Mouse (Mus musculus): ENCODE measurements around the gene Atf6.

Gene Atf6

DNA sequence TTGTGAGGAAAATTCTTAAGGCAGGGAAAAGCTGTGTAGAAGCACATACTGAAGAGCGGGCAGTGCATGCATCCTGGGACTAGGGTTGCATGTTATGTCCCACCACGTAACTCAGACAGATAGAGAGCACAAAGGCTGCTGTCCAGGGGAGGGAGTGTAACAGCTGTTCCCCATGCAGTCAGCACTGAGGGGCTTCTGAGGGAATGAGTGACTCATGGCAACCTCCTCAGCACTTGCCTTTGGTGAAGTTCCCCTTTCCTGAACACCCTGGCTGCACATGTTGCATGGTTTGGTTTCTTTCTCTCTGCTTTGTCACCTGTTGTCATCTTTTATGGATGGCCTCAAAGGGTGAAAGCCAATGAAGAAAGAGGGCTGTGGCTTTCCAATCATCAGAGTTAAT lies 165.3 kb downstream of the Atf6 start:
- DNase-seq, result no peak

DNA sequence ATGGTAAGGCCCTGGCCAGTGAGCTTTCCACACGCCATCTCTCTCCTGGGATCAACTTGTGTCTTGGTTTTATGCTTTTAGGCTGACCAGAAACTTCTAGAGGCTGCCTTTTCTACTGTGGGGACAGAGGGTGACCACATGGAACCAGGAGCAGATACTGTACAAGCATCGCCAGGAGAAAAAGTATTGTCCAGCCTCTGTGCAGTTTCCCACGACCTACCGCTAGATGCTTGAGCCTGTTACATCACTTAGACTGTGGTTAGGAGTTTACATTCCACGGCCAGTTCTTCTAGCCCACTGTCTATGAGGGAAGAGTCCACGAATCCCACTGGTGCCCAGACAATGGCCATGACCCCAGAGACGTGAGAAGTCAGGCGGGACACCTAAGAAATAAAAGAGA lies 166.0 kb downstream of the Atf6 start:
- DNase-seq, result no peak

DNA sequence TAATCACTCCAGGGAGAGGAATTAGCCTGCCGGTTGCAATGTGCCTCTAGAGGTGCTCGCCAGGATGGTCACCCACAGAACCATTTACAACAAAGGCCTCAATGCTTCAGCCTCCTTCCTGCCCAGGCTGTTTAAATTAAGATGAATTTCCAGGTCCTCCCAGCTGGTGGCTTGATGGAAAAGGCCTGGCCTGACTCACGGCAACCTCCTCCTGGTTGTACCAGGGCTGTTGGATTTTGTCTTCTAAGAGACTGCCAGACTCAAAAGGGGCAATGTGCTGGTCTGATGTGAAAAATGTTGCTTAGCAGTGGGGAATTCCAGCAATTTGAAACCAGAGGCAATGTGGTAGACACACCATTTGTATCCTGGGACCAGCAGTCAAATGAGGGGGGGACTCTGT lies 166.4 kb downstream of the Atf6 start:
- no peak for DNase-seq

DNA sequence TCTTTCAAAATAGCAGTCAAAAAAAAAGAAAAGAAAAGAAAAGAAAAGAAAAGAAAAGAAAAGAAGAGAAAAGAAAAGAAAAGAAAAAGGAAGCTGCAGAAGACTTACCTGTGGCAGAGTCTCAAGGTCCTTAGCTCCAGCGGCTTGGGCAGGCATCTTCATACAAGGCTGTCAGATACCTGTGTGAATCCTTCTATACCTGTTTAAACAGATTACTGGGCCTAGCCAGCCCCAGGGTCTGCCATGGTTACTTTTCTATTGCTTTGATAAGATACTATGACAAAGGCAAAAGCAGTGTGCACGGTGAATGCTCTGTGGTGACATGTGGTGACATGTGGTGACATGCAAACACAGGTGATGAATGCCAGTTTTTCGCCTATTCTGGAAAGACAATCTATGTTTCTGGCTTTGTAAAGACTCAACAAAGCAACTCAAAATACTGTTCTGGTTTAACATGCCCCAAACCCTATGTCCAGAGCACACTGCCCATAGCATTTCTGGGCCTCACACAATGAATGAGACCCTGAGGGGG lies 167.0 kb downstream of the Atf6 start:
- DNase-seq, result no peak

DNA sequence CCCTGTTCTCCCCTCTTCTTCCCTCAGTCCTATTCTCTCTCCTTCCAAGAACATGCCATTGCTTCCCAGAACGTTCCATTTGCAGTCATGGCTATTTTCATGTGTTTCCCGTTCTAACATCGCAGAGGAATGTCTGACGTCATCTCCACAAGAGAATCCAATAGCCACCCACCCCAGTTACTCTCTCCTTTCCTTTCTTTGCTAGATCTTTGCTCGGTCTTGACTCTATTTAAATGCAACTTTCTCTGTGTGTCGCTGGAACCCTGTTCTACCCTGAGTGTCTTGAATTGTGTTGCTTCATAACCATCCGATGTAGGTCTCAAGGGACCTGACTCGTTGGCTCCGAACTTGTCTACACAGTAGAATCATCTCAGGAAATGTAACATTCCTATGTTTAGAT lies 168.0 kb downstream of the Atf6 start:
- no peak for DNase-seq

DNA sequence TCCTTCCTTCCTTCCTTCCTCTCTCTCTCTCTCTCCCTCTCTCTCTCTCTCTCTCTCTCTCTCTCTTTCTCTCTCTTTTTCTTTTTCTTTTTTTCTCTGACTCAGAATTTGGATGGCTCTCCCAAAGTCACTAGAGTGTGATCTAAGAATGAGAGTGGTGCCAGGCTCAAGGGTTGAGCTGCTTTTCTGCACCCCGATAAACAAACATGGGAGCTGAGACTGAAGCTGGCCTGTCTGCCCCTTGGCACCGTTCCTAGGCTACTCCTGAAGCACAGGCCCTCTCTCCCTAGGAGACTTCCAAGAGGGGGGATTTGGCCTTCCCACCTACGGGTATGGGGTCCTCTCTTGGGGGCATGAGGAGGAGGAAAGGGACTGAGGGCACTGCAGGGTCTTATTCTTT lies 168.8 kb downstream of the Atf6 start:
- DNase-seq, result no peak

DNA sequence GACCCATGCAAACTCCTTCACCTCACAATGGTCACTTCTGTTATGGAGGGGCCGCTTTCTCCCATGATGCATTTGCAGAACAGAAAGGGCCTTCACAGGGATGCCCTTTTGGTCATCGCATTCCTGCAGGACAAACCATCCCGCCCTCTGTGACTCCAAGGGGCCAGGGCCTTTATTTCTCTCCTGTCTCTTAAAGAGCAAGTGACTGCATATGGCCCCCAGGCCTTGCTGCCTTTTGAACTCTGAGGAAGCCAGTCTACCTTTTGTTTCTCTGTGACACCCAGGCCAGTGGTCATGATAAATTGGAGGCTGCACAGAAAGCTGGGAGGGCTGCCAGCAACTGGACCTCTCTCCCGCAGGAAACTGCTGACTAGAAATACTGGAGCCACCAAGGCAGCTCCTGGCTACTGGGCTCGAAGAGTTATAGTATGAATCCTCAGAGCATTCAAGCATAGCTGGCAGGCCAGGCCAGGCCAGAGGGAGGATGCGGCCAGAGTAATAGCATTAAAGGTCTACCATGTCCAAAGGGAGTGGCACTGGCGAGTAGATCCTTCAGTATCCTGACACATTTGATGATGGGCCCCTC lies 169.7 kb downstream of the Atf6 start:
- no peak for DNase-seq

DNA sequence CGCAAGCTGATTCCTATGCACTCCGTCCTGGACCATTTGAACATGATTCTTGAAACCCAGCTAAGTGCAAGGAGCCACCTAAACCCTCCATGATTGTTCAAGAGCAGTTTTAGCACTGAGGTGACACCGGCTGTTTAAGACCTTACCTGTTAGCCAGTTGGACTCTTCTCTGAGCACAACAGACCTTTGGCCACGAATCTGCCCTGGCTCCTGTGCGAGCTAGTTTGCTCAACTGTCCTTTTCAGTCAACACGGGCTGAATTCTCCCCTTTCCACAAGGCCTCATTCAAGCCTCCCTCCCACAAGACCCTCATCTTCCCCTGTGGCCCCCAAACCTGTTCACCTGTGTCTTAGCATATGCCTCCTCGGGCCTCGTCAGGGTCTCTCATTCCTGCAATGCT lies 170.6 kb downstream of the Atf6 start:
- no peak for DNase-seq

DNA sequence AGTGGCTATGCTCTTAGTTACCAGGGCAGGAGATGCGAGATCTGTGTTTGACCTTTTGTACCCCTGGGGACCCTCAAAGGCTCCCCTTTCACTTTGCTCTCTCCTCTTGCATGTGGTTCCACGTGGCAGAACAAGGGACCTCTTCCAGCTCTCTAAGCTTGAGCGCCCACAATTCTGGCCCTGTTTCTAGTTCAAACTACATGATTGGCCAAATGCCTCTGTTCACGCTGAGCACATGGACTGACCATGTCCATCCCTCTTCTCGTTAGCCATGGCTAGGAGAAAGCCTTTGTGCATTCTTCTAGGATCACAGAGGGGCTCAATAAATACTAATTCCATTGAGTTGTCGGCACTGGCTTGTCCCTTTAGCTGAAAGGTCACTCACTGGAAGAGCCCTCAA lies 172.2 kb downstream of the Atf6 start:
- no peak for DNase-seq

DNA sequence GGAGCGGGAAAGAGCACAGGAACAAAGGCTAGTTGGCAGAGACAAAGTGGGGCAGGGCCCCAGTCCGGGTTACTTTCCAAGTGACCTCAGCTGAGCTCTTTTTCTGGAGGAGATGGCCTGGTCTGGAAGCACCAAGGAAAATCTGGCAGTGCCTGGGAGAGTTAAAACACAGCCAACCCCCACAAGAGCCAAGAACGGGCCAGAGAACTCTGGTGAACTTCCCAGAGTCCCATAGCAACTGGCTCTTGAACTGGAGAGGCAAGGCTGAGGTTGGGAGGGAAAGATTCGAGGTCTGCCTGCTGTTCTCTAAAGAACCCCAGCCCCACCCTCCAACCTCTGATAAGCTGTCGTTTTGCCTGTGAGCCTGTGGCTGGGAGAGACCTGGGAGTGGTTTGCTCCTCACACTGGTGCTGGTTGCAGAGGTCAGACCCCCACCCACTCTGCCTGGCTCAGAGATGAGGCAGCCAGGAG lies 172.7 kb downstream of the Atf6 start:
- DNase-seq, result no peak

DNA sequence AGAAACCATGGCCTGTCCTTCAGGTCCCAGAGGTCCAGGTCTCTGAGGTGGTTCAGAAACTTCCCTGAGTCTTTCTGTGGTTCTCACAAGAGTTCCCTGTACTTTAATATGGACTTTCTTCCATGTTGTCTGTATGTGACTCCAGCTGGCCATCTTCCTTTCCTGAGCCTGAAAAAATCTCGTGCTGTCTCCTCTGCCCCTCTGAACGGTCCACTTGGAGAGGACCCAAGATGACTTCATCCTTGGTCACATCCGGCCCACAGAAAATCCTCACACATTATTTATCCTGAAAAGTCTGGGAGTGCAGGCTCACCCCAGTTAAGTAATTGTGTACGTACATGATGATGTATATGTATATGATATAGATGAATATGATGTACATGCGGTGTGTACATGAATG lies 176.3 kb downstream of the Atf6 start:
- DNase-seq, result no peak

DNA sequence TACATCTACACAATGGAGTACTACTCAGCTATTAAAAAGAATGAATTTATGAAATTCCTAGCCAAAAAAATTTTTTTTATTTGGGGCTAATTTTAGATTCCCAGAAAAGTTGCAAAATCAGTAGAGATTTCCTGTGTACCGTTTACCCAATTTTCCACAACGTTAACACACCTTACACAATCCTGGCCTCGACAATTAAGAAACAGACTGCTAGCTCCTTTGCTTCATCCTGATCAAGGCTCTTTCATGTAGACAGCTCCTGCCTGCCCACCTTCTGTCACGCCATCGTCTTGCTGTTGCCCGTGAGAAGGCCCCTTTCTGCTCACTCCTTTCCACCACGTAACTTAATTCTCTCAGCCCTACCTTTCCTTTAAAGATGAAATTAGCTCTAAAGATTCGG lies 177.8 kb downstream of the Atf6 start:
- DNase-seq, result no peak

DNA sequence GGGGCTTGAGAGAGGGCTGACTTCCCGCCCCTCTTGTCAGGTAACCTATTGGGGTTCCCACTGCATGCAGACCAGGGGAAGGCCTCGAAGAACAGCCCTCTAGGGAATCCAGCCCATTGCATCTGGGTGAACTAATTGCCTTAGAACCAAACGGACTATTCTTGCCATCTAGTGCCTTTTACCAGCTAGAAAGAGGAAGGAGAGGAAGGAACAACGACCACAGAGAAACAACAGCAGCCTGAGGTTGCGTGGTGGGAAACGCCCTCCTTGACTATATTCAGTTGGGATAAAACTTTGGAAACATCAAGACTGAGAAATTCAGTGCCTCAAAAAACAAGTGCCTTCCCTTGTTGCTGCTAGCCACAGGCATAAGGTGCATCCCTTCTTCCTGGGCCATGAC lies 183.7 kb downstream of the Atf6 start:
- no peak for DNase-seq

DNA sequence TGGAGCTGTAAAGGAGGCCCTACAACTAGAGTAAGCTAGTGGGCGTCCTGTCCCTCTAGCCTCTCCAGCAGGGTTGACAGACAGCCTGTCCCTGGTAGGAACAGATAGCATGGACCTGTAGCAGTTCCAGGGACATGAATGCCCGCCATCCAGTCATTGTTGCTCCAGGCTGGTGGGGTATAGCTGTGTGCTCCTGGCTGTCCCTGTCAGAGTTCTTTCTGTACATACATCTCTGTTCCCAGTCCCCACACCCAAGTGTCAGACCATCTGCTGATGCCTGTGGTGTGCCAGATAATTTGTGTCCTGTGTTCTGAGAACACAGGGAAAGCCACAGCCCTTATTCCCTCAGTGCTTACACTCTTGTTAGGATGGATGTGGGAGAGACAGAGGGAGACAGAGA lies 187.9 kb downstream of the Atf6 start:
- no peak for DNase-seq

DNA sequence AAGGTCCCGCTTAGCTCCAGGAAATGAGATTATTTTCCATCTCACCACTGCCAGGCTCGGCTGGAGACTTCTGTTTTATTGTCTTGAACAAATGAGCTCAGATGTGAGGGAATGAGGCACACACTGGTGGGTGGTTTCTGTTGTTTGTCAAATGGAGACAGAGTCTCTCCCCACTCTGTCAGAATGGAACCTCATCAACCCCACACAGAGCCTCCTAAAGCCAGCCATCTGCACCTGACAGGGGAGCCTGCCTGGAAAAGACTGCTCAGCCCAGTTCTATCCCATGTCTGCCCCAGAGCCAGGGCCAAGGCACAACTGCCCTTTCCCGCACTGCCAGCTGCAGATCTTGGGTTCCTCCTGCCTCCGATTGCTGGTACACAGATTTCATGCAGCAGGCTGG lies 188.7 kb downstream of the Atf6 start:
- no peak for DNase-seq

DNA sequence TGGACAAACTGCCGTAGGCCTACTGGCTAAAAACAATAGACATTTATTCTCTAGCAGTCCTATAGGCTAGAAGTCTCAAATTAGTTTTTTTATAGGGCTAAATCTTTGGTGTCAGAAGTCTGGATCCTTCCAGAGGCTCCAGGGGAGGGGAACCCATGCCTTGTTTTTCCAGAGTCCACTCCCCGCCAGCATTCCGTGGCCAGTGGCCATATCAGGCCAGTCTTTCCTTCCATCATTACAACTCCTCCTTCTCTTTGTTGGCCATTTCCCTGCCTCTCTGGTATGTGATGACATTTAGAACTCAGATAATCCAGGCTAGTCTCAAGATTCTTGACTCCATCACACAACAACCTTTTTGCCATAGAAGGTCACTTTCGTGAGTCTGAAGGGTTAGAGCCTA lies 189.9 kb downstream of the Atf6 start:
- no peak for DNase-seq

DNA sequence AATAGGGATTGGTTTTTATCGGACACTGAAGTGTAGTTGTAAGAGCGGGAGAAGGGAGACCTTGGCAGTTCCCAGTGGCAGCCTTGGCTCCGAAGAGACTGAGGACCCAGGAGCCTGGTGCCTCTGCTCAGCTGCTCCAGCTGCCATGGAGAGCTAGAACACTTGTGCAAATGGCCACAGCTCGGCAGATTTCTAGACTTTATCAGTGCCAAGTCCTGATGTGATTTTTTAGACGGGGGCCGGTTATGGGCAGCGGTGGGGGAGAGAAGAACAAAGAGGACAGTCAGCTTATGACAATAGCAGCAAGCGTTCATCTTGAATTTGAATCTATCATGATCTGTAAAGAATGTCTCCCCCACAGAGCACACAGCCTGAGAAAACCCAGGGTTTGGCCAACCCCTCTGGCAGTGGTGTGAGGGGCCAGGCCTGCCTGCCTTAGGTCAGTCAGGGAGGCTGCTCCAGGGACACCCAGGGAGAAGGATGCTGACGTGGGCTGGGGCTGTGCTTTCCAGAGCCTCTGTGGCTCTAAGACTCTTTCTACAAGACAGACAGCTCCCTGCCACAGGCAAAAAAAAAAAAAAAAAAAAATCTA lies 193.3 kb downstream of the Atf6 start:
- DNase-seq, result no peak

DNA sequence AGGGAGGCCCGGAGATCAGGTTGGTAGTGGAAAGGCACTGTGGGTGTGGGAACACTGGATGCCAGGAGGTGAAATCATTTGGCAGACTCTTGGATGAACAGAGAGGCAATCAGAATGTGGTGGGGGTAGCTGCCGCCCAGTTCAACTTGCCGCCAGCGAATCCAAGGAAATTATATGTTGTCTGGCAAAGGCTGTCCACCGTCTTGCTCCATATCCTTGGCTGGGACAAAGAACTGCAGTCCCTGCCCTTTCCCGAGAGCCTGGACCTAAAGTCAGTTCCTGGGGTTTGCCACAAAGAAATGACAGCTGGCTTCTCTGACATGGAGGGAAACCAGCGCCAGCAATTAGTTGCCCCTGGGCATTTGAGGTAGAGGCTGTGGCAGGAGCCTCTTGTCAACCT lies 202.4 kb downstream of the Atf6 start:
- DNase-seq, result no peak

DNA sequence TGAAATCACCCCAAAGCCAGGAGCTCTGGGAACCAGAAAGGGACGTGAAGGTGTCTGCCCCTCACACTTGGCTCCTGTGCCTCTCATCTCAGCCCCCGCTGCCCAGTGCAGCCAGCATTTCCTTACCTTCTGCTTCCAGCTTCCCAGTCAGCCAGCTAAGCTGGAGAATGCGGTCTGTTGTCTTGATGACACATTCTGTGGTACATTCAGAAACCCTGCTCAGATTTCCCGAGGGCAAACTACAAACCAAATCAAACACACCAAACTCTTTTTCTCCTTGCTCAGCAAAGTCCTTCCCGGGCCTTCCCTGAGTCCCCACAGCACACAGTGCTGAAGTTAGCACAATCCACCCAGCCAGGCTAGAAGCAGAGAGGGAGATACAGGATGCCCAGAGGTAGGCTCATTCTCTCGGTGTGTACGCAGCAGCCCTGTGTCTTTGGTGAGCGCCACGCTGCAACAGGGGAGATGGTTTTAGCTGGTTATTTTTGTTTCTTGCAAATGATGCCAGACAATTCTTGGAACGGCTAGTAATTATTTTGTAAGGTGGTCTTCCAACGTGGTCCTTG lies 202.9 kb downstream of the Atf6 start:
- no peak for DNase-seq

DNA sequence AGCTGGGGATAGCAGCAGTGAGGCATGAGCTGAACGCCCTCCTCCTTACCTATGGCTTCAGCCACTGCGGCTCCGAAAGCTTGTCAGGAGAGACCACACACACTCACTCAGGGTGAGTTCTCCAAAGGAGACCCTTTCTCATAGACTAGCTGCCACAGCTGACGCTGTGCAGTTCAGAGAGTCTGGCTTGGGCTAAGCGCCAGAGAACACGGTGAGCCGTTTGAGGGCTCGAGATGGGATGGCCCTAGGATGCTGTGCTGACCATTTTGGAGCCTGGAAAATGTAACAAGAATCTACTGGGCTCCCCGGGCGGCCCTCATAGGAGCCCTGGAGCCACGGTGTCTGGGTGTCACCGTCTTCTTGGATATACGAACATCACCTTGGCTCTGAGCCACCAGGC lies 208.3 kb downstream of the Atf6 start:
- DNase-seq, result no peak

DNA sequence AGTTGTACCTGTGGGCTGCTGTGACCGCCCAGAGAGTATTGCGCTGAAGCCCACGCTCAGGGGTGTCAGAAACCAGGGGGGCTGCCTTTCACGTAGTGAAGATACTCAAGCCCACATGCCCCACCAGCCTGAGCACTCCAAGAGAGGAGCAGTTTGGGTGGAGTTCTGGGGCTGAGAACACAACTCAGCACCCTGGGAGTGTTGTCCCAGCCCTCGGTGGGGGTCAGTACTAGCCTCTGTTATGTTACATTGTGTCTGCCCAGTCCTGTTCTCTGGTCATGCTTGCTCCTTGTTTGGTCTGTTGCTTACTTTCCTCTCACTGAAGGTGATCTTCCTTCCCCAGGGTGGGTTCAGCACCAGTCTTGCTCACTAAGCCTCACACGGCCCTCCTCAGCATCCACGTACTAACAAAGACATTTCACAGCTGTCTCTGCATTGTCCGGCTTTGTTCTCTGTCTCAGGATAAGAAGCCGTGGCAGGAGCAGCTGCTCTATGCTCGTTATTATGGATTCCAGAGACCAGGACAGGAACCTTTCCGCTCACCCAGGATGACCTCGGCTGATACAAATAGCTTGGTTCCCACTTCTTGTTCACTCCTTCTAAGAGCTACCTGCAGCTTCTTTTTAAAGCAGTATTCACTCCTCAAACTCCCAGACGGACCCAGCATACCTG lies 209.8 kb downstream of the Atf6 start:
- DNase-seq, result no peak

DNA sequence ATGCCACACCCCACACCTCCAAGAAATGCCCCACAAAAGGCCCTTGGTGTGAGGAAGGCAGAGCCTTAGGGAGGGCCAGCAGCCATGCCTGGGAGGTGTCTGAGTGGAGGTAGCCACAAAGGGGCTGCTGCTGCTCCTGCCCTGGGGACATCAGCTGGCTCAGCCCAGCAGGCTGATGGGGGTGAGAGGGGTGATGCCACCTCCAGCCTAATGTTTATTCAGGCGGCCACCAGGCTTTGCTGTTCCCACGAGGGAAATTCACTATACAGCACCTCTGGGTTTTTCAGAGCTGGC lies 210.4 kb downstream of the Atf6 start:
- no peak for DNase-seq

DNA sequence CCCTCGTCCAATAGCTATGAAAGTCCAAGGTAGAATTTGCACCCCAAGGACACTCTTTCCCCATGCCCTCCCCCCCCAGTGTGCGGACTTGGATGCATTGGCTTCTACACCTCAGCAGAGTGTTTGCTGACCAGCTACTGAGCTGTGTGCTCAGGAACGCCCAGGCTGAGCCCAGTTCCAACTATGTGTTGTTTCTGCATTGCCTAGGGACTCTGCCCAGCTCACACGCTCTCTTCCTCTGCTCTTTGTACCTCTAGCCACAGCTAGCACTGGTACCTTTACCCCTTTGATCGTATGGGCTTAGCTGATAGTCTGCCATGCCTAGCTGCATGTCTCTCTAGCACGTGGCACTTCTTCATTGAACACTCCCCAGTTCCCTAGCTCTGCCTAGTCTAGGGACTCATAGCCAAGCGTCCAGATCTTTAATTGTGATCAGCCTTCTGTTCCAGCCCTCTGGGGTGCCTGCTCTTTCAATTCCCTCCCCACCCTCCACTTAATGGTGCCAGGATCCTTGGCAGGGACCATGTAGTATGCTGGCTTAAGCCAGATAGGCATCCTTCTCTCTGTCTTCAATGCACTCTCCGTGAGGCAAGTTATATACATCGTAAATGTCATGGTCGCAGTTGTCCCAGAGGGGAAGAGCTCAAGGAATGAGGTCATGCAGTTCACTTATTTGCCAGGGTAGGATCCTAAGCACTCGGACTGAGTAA lies 210.9 kb downstream of the Atf6 start:
- no peak for DNase-seq

Measured in right cerebral cortex, postnatal 14 days (tissue).